Mouse (Mus musculus): ENCODE results near the gene Ppm1f. TPM values are rescaled to one million over a fixed set of nuclear protein-coding genes. Genes with fewer than 3 reads are reported as not detected.

The Ppm1f gene
- total and polyA plus RNA-seq, 3 experiments = 37.7 to 47.5 (median 43.2) TPM

- dilution Hi-C loops (cut with MboI; ENCODE audit: extremely low pct_ligation_motif_present, extremely low pct_unique_long_range_greater_than_20kb, low sequenced_read_pairs) = no loop called here
- no peak for TF ChIP-seq USF2 (conservative IDR thresholded peaks at IDR 0.05; ENCODE audit: low read depth, low read length)
- Histone ChIP-seq H3K4me1 (ENCODE audit: control insufficient read depth in 1 of 2, insufficient read depth in 2 of 2) (no peaks in the 10 kb centered on the region), H3K4me3 (replicated peaks in 1 of 3; ENCODE audit: low read depth in 2 of 3, low read length in 2 of 3, poor library complexity in 1 of 3) (no peak overlapping the region), H3K79me2 (replicated peaks; ENCODE audit: control insufficient read depth, extremely low read depth, insufficient read depth, poor library complexity, severe bottlenecking) (no peaks in the 10 kb centered on the region), H3K9me3 (replicated peaks; ENCODE audit: low read length) (no peaks in the 10 kb centered on the region), H3K4me2 (ENCODE audit: insufficient read depth, low read depth, poor library complexity, severe bottlenecking) (no peak overlapping the region), H3K36me3 (replicated peaks in 1 of 2; ENCODE audit: control insufficient read depth in 1 of 2, insufficient read depth in 1 of 2, low read length in 1 of 2) (no peaks in the 10 kb centered on the region), H3K27me3 (replicated peaks) (no peaks in the 10 kb centered on the region), H3K9ac (ENCODE audit: insufficient read depth, low read depth) (no peak overlapping the region), H3K27ac (ENCODE audit: insufficient read depth, low read depth) (no peak overlapping the region)
- in situ Hi-C loops (cut with MboI; ENCODE audit: low pct_ligation_motif_present, low pct_unique_long_range_greater_than_20kb, low sequenced_read_pairs) = no loop called here
- no peak for DNase-seq (ENCODE audit: extremely low read depth)
Observed at GRCm38 (mm10) chr16:16966290-16966689, 70.0 kb downstream of the Ppm1f start.

Other genes starting within 250 kb of the Ppm1f start
- gene Olfr19, start 220.1 kb upstream of the Ppm1f start, total RNA-seq (2012; rRNA removed) = not detected in 2 replicates
- gene Olfr19, start 220.1 kb upstream of the Ppm1f start, total RNA-seq (2014; rRNA removed) = not detected in 2 replicates
- gene Olfr19, start 220.1 kb upstream of the Ppm1f start, polyA plus RNA-seq (2012; ENCODE audit: insufficient read length, low read depth) = not detected in 2 replicates
- gene Spag6l, start 67.0 kb upstream of the Ppm1f start, total RNA-seq (2012; rRNA removed) = not detected in 2 replicates
- not detected in 2 replicates for gene Spag6l, start 67.0 kb upstream of the Ppm1f start, total RNA-seq (2014; rRNA removed)
- gene Spag6l, start 67.0 kb upstream of the Ppm1f start, polyA plus RNA-seq (2012; ENCODE audit: insufficient read length, low read depth) = not detected in 2 replicates
- not detected in 2 replicates for gene Igll1, start 32.5 kb upstream of the Ppm1f start, total RNA-seq (2012; rRNA removed)
- gene Igll1, start 32.5 kb upstream of the Ppm1f start, total RNA-seq (2014; rRNA removed) = not detected in 2 replicates
- not detected in 2 replicates for gene Igll1, start 32.5 kb upstream of the Ppm1f start, polyA plus RNA-seq (2012; ENCODE audit: insufficient read length, low read depth)
- gene Top3b, start 25.7 kb upstream of the Ppm1f start, total RNA-seq (2012; rRNA removed) = 61.8 and 64.9 TPM in 2 replicates
- 50.7 and 56.7 TPM in 2 replicates for gene Top3b, start 25.7 kb upstream of the Ppm1f start, total RNA-seq (2014; rRNA removed)
- gene Top3b, start 25.7 kb upstream of the Ppm1f start, polyA plus RNA-seq (2012; ENCODE audit: insufficient read length, low read depth) = 76.3 and 88.4 TPM in 2 replicates
- gene Vpreb1, start 25.6 kb upstream of the Ppm1f start, total RNA-seq (2012; rRNA removed) = 0.55 and 1.0 TPM in 2 replicates
- gene Vpreb1, start 25.6 kb upstream of the Ppm1f start, total RNA-seq (2014; rRNA removed) = not detected in 2 replicates
- 0.64 and 0.97 TPM in 2 replicates for gene Vpreb1, start 25.6 kb upstream of the Ppm1f start, polyA plus RNA-seq (2012; ENCODE audit: insufficient read length, low read depth)
- 162 and 190 TPM in 2 replicates for gene Mapk1, start 86.9 kb downstream of the Ppm1f start, total RNA-seq (2012; rRNA removed)
- 317 and 322 TPM in 2 replicates for gene Mapk1, start 86.9 kb downstream of the Ppm1f start, total RNA-seq (2014; rRNA removed)
- gene Mapk1, start 86.9 kb downstream of the Ppm1f start, polyA plus RNA-seq (2012; ENCODE audit: insufficient read length, low read depth) = 234 and 244 TPM in 2 replicates
- 1.3 and 1.5 TPM in 2 replicates for gene Ypel1, start 173.2 kb downstream of the Ppm1f start, total RNA-seq (2012; rRNA removed)
- 0.21 TPM in 1 of 2 replicates, not detected in the other for gene Ypel1, start 173.2 kb downstream of the Ppm1f start, total RNA-seq (2014; rRNA removed)
- 0.56 and 0.83 TPM in 2 replicates for gene Ypel1, start 173.2 kb downstream of the Ppm1f start, polyA plus RNA-seq (2012; ENCODE audit: insufficient read length, low read depth)
- gene Ppil2, start 214.8 kb downstream of the Ppm1f start, total RNA-seq (2012; rRNA removed) = 101 and 102 TPM in 2 replicates
- gene Ppil2, start 214.8 kb downstream of the Ppm1f start, total RNA-seq (2014; rRNA removed) = 82.9 and 98.1 TPM in 2 replicates
- gene Ppil2, start 214.8 kb downstream of the Ppm1f start, polyA plus RNA-seq (2012; ENCODE audit: insufficient read length, low read depth) = 88.1 and 90.1 TPM in 2 replicates
- gene 2610318N02Rik, start 228.7 kb downstream of the Ppm1f start, total RNA-seq (2012; rRNA removed) = 21.0 and 27.5 TPM in 2 replicates
- 33.3 and 33.8 TPM in 2 replicates for gene 2610318N02Rik, start 228.7 kb downstream of the Ppm1f start, total RNA-seq (2014; rRNA removed)
- gene 2610318N02Rik, start 228.7 kb downstream of the Ppm1f start, polyA plus RNA-seq (2012; ENCODE audit: insufficient read length, low read depth) = 71.1 and 78.4 TPM in 2 replicates
- gene Sdf2l1, start 235.9 kb downstream of the Ppm1f start, total RNA-seq (2012; rRNA removed) = 235 and 348 TPM in 2 replicates
- gene Sdf2l1, start 235.9 kb downstream of the Ppm1f start, total RNA-seq (2014; rRNA removed) = 159 and 168 TPM in 2 replicates
- 159 and 165 TPM in 2 replicates for gene Sdf2l1, start 235.9 kb downstream of the Ppm1f start, polyA plus RNA-seq (2012; ENCODE audit: insufficient read length, low read depth)
- 68.0 and 70.9 TPM in 2 replicates for gene Ydjc, start 248.2 kb downstream of the Ppm1f start, total RNA-seq (2012; rRNA removed)
- gene Ydjc, start 248.2 kb downstream of the Ppm1f start, total RNA-seq (2014; rRNA removed) = 48.9 and 54.3 TPM in 2 replicates
- gene Ydjc, start 248.2 kb downstream of the Ppm1f start, polyA plus RNA-seq (2012; ENCODE audit: insufficient read length, low read depth) = 63.4 and 65.3 TPM in 2 replicates